Comparison of ENCODE assay signal across 9 mouse cellular contexts in the genomic region with DNA sequence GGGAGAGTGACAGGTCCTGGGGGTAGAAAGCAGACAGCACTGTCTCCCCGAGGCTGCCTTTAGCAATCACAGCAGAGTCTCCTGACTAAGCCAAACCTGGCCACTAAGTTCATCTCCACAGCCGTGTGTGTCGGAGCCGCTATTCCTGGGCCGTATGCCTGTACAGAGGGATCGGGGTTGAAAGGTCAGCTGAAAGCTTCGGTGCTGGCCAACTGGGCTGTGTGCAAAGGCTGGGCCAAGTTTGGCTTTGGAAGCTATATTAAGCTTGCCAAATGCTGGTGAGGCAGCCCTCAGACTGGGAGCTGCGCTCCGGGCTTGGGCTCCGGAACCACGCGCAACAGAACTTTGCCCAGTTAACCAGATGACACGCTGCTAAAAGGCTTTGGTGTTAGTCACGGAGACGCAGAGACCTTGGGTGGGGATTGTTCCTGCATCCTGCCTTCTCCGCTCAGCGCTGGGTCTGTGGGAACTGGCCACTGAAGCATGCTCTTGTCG. TPM values are rescaled to one million over a fixed set of nuclear protein-coding genes. Genes with fewer than 3 reads are reported as not detected.
DNase-seq lines count a peak whose midpoint lies in the region; TF ChIP-seq lines count a peak whose summit lies in the region.
"Had no signal": no experiment of that assay in that cellular context is flagged by ENCODE, and none has a peak within 500 bp of the region (broad histone marks: within the 10 kb centered on the region; RNA-seq: fewer than 3 reads in every experiment).

No protein-coding gene starts in this region.

- no peak for TF ChIP-seq CTCF in testis, adult 2 months (IDR thresholded peaks at IDR 0.05; ENCODE audit: control insufficient read depth, insufficient read depth, insufficient replicate concordance, low read depth, low read length)

- no peaks in the 10 kb centered on the region for H3K27me3 ChIP-seq in testis, adult 2 months (ENCODE audit: control insufficient read depth, insufficient read depth, low read length)

- intact Hi-C loops in left cerebral cortex, postnatal 14 days (cut with DNase I), result no loop called here

- H3K27ac ChIP-seq in testis, adult 2 months (ENCODE audit: control insufficient read depth, insufficient read depth, low read depth, low read length), result no peak overlapping the region

- peak; percentile 13 for DNase-seq in cerebellum, adult 9-11 months
- no peak for DNase-seq in cerebellum, adult 8-10 months
- DNase-seq in testis, postnatal 10 days (ENCODE audit: low spot score), result no peak
- peak; percentile 65 to 73 for DNase-seq in kidney, postnatal 36 days
- peak; percentile 3 for DNase-seq in ovary, postnatal 10 days (ENCODE audit: low spot score)
- no peak for DNase-seq in B cell, adult 2 months
- no peak for DNase-seq in left cerebral cortex, postnatal 14 days (ENCODE audit: low spot score in 2 of 2)

- H3K36me3 ChIP-seq in testis, adult 2 months (ENCODE audit: control insufficient read depth, insufficient read depth, low read length), result no peaks in the 10 kb centered on the region

- H3K4me1 ChIP-seq in testis, adult 2 months (ENCODE audit: control insufficient read depth, insufficient read depth, low read length), result peaks cover 5% of the 10 kb centered on the region

- H3K4me3 ChIP-seq in testis, adult 2 months (ENCODE audit: control insufficient read depth, low read depth, low read length), result peak overlapping the region; percentile 49

- no peak for TF ChIP-seq POLR2A in testis, adult 2 months (IDR thresholded peaks at IDR 0.05; ENCODE audit: control insufficient read depth, low read depth, low read length)

RNA-seq across cellular contexts. Expression of a gene that starts 19.9 kb away (rescaled TPM):
- polyA plus RNA-seq in testis, adult 2 months (2012; rRNA removed), result 1.2 and 1.8 TPM in 2 replicates
- total RNA-seq in left cerebral cortex, postnatal 14 days (2021), result 1 to 10 TPM; 6.9 to 7.8 TPM
- polyA plus RNA-seq: C2C12 had no signal

Comparison
In these comparisons a context has a peak if more than half of its experiments do, and no peak if none do; other contexts are left out.
1. DNase-seq: peak in cerebellum, adult 9-11 months (single experiment), kidney, postnatal 36 days (2 of 2) and ovary, postnatal 10 days (single experiment); none in cerebellum, adult 8-10 months (single experiment), testis, postnatal 10 days (single experiment), B cell, adult 2 months (0 of 2) and left cerebral cortex, postnatal 14 days (0 of 2).